Mouse (Mus musculus): ENCODE measurements around the gene Dnttip2. TPM values are rescaled to one million over a fixed set of nuclear protein-coding genes. Genes with fewer than 3 reads are reported as not detected.

Dnttip2 gene
- polyA plus RNA-seq, 1 experiment from 2014 or later = 78.5 TPM

GRCm38 (mm10) chr3:122312936-122313629 is 38.9 kb downstream of the Dnttip2 start:
- DNase-seq (ENCODE audit: low spot score) (no peak), ATAC-seq (replicated peaks; ENCODE audit: low FRiP score, low TSS enrichment, low read depth) (peak; percentile 65)
- H3K4me1 ChIP-seq (replicated peaks; ENCODE audit: control insufficient read depth, insufficient read depth, low read length) = peaks cover 6% of the 10 kb centered on the region; the same call in 1 of the 2 replicates
- no peaks in the 10 kb centered on the region for H3K36me3 ChIP-seq (ENCODE audit: control insufficient read depth, insufficient read depth, low read length)
- WGBS = 56% methylated on average over 10 of the region's 10 CpGs
- peak overlapping the region; percentile 12 for H3K27ac ChIP-seq (ENCODE audit: low read depth)
- no peak overlapping the region for H3K4me2 ChIP-seq (ENCODE audit: low read length)
- H3K9me3 ChIP-seq (ENCODE audit: control insufficient read depth, low read length) = no peaks in the 10 kb centered on the region
- no peak overlapping the region for H3K4me3 ChIP-seq (ENCODE audit: low read depth, low read length)
- H3K9ac ChIP-seq (ENCODE audit: low read length) = no peak overlapping the region
- H3K27me3 ChIP-seq (replicated peaks; ENCODE audit: control insufficient read depth, insufficient read depth, low read length) = no peaks in the 10 kb centered on the region

- H3K4me2 ChIP-seq (ENCODE audit: low read length) = no peak overlapping the region
- H3K27me3 ChIP-seq (replicated peaks; ENCODE audit: control insufficient read depth, insufficient read depth, low read length) = no peaks in the 10 kb centered on the region
- no peaks in the 10 kb centered on the region for H3K36me3 ChIP-seq (ENCODE audit: control insufficient read depth, insufficient read depth, low read length)
- no peak overlapping the region for H3K4me3 ChIP-seq (ENCODE audit: low read depth, low read length)
- H3K27ac ChIP-seq (ENCODE audit: low read depth) = 0 out of 2 replicates have a peak overlapping the region, but pooled peaks have one; percentile 9
- H3K9me3 ChIP-seq (ENCODE audit: control insufficient read depth, low read length) = no peaks in the 10 kb centered on the region
- 61% methylated on average over 7 of the region's 7 CpGs for WGBS
- H3K9ac ChIP-seq (ENCODE audit: low read length) = no peak overlapping the region
- peaks cover 6% of the 10 kb centered on the region; the same call in 1 of the 2 replicates for H3K4me1 ChIP-seq (replicated peaks; ENCODE audit: control insufficient read depth, insufficient read depth, low read length)
- DNase-seq (ENCODE audit: low spot score) = no peak
- peak; percentile 50 for ATAC-seq (replicated peaks; ENCODE audit: low FRiP score, low TSS enrichment, low read depth)
Observed at GRCm38 (mm10) chr3:122313936-122314335, 39.7 kb downstream of the Dnttip2 start.

- Histone ChIP-seq H3K4me2 (ENCODE audit: low read length) (peak overlapping the region; percentile 28; the same call in 1 of the 2 replicates), H3K4me3 (ENCODE audit: low read depth, low read length) (no peak overlapping the region), H3K36me3 (ENCODE audit: control insufficient read depth, insufficient read depth, low read length) (no peaks in the 10 kb centered on the region), H3K27ac (ENCODE audit: low read depth) (no peak overlapping the region), H3K9ac (ENCODE audit: low read length) (no peak overlapping the region), H3K27me3 (replicated peaks; ENCODE audit: control insufficient read depth, insufficient read depth, low read length) (no peaks in the 10 kb centered on the region), H3K9me3 (ENCODE audit: control insufficient read depth, low read length) (no peaks in the 10 kb centered on the region), H3K4me1 (replicated peaks; ENCODE audit: control insufficient read depth, insufficient read depth, low read length) (peaks cover 6% of the 10 kb centered on the region; the same call in 1 of the 2 replicates)
- no peak for DNase-seq (ENCODE audit: low spot score)
- no peak for ATAC-seq (replicated peaks; ENCODE audit: low FRiP score, low TSS enrichment, low read depth)
- WGBS = 31% methylated on average over 11 of the region's 11 CpGs
Observed at GRCm38 (mm10) chr3:122316621-122317020, 42.4 kb downstream of the Dnttip2 start.

GRCm38 (mm10) chr3:122317339-122317738 is 43.2 kb downstream of the Dnttip2 start:
- no peak overlapping the region for H3K9ac ChIP-seq (ENCODE audit: low read length)
- no peak for ATAC-seq (replicated peaks; ENCODE audit: low FRiP score, low TSS enrichment, low read depth)
- no peak overlapping the region for H3K27ac ChIP-seq (ENCODE audit: low read depth)
- H3K4me3 ChIP-seq (ENCODE audit: low read depth, low read length) = no peak overlapping the region
- no peaks in the 10 kb centered on the region for H3K36me3 ChIP-seq (ENCODE audit: control insufficient read depth, insufficient read depth, low read length)
- H3K27me3 ChIP-seq (replicated peaks; ENCODE audit: control insufficient read depth, insufficient read depth, low read length) = no peaks in the 10 kb centered on the region
- WGBS = 91% methylated on average over 6 of the region's 6 CpGs
- H3K4me1 ChIP-seq (replicated peaks; ENCODE audit: control insufficient read depth, insufficient read depth, low read length) = peaks cover 6% of the 10 kb centered on the region; the same call in 1 of the 2 replicates
- H3K9me3 ChIP-seq (ENCODE audit: control insufficient read depth, low read length) = no peaks in the 10 kb centered on the region
- no peak overlapping the region for H3K4me2 ChIP-seq (ENCODE audit: low read length)
- DNase-seq (ENCODE audit: low spot score) = no peak

- H3K9me3 ChIP-seq (ENCODE audit: control insufficient read depth, low read length) = no peaks in the 10 kb centered on the region
- no peak overlapping the region for H3K27ac ChIP-seq (ENCODE audit: low read depth)
- no peaks in the 10 kb centered on the region for H3K4me1 ChIP-seq (replicated peaks; ENCODE audit: control insufficient read depth, insufficient read depth, low read length)
- no peaks in the 10 kb centered on the region for H3K27me3 ChIP-seq (replicated peaks; ENCODE audit: control insufficient read depth, insufficient read depth, low read length)
- H3K36me3 ChIP-seq (ENCODE audit: control insufficient read depth, insufficient read depth, low read length) = no peaks in the 10 kb centered on the region
- no peak overlapping the region for H3K4me3 ChIP-seq (ENCODE audit: low read depth, low read length)
- no peak overlapping the region for H3K4me2 ChIP-seq (ENCODE audit: low read length)
- ATAC-seq (replicated peaks; ENCODE audit: low FRiP score, low TSS enrichment, low read depth) (no peak), DNase-seq (ENCODE audit: low spot score) (no peak)
- H3K9ac ChIP-seq (ENCODE audit: low read length) = no peak overlapping the region
- 53% methylated on average over 9 of the region's 9 CpGs for WGBS
Observed at GRCm38 (mm10) chr3:122322226-122322625, 48.0 kb downstream of the Dnttip2 start.

- no peak overlapping the region for H3K27ac ChIP-seq (ENCODE audit: low read depth)
- H3K36me3 ChIP-seq (ENCODE audit: control insufficient read depth, insufficient read depth, low read length) = no peaks in the 10 kb centered on the region
- no peaks in the 10 kb centered on the region for H3K4me1 ChIP-seq (replicated peaks; ENCODE audit: control insufficient read depth, insufficient read depth, low read length)
- H3K4me2 ChIP-seq (ENCODE audit: low read length) = no peak overlapping the region
- 78% methylated on average over 6 of the region's 6 CpGs for WGBS
- H3K9ac ChIP-seq (ENCODE audit: low read length) = no peak overlapping the region
- DNase-seq (ENCODE audit: low spot score) = no peak
- H3K4me3 ChIP-seq (ENCODE audit: low read depth, low read length) = no peak overlapping the region
- H3K27me3 ChIP-seq (replicated peaks; ENCODE audit: control insufficient read depth, insufficient read depth, low read length) = no peaks in the 10 kb centered on the region
- no peak for ATAC-seq (replicated peaks; ENCODE audit: low FRiP score, low TSS enrichment, low read depth)
- H3K9me3 ChIP-seq (ENCODE audit: control insufficient read depth, low read length) = no peaks in the 10 kb centered on the region
Observed at GRCm38 (mm10) chr3:122323841-122324240, 49.7 kb downstream of the Dnttip2 start.

- no peak overlapping the region for H3K9ac ChIP-seq (ENCODE audit: low read length)
- H3K9me3 ChIP-seq (ENCODE audit: control insufficient read depth, low read length) = no peaks in the 10 kb centered on the region
- DNase-seq (ENCODE audit: low spot score) = no peak
- H3K4me1 ChIP-seq (replicated peaks; ENCODE audit: control insufficient read depth, insufficient read depth, low read length) = no peaks in the 10 kb centered on the region
- no peaks in the 10 kb centered on the region for H3K27me3 ChIP-seq (replicated peaks; ENCODE audit: control insufficient read depth, insufficient read depth, low read length)
- ATAC-seq (replicated peaks; ENCODE audit: low FRiP score, low TSS enrichment, low read depth) = no peak
- H3K4me2 ChIP-seq (ENCODE audit: low read length) = no peak overlapping the region
- WGBS = 93% methylated on average over 3 of the region's 3 CpGs
- no peak overlapping the region for H3K27ac ChIP-seq (ENCODE audit: low read depth)
- no peaks in the 10 kb centered on the region for H3K36me3 ChIP-seq (ENCODE audit: control insufficient read depth, insufficient read depth, low read length)
- no peak overlapping the region for H3K4me3 ChIP-seq (ENCODE audit: low read depth, low read length)
Observed at GRCm38 (mm10) chr3:122324528-122324927, 50.3 kb downstream of the Dnttip2 start.

- DNase-seq (ENCODE audit: low spot score) (no peak), ATAC-seq (replicated peaks; ENCODE audit: low FRiP score, low TSS enrichment, low read depth) (no peak)
- Histone ChIP-seq H3K9ac (ENCODE audit: low read length) (no peak overlapping the region), H3K36me3 (ENCODE audit: control insufficient read depth, insufficient read depth, low read length) (no peaks in the 10 kb centered on the region), H3K4me2 (ENCODE audit: low read length) (no peak overlapping the region), H3K9me3 (ENCODE audit: control insufficient read depth, low read length) (no peaks in the 10 kb centered on the region), H3K4me1 (replicated peaks; ENCODE audit: control insufficient read depth, insufficient read depth, low read length) (peaks cover 13% of the 10 kb centered on the region; the same call in 1 of the 2 replicates), H3K4me3 (ENCODE audit: low read depth, low read length) (no peak overlapping the region), H3K27ac (ENCODE audit: low read depth) (no peak overlapping the region), H3K27me3 (replicated peaks; ENCODE audit: control insufficient read depth, insufficient read depth, low read length) (no peaks in the 10 kb centered on the region)
- 64% methylated on average over 12 of the region's 12 CpGs for WGBS
Observed at GRCm38 (mm10) chr3:122330484-122330883, 56.3 kb downstream of the Dnttip2 start.

- DNase-seq (ENCODE audit: low spot score) (no peak), ATAC-seq (replicated peaks; ENCODE audit: low FRiP score, low TSS enrichment, low read depth) (no peak)
- H3K9me3 ChIP-seq (ENCODE audit: control insufficient read depth, low read length) = no peaks in the 10 kb centered on the region
- H3K4me2 ChIP-seq (ENCODE audit: low read length) = no peak overlapping the region
- H3K4me3 ChIP-seq (ENCODE audit: low read depth, low read length) = no peak overlapping the region
- no peak overlapping the region for H3K27ac ChIP-seq (ENCODE audit: low read depth)
- H3K9ac ChIP-seq (ENCODE audit: low read length) = no peak overlapping the region
- WGBS = 70% methylated on average over 4 of the region's 4 CpGs
- no peaks in the 10 kb centered on the region for H3K36me3 ChIP-seq (ENCODE audit: control insufficient read depth, insufficient read depth, low read length)
- peaks cover 13% of the 10 kb centered on the region; the same call in 1 of the 2 replicates for H3K4me1 ChIP-seq (replicated peaks; ENCODE audit: control insufficient read depth, insufficient read depth, low read length)
- no peaks in the 10 kb centered on the region for H3K27me3 ChIP-seq (replicated peaks; ENCODE audit: control insufficient read depth, insufficient read depth, low read length)
Observed at GRCm38 (mm10) chr3:122333493-122333892, 59.3 kb downstream of the Dnttip2 start.
